Mouse (Mus musculus) cerebellum, adult 18-20 months (tissue): Measurements from ENCODE around the gene Lysmd4.
A peak's percentile ranks its signal among the peaks of the same experiment; 100 is the strongest.
"Not testable (repeated sequence)": the region's sequence is repeated elsewhere in the genome, so short reads cannot be mapped to it uniquely, and the experiment has no call there.

ENCODE experiments used
- DNase-seq, 2 experiments: peaks; one replicate each; pipeline ENCODE4 v3.0.0; 2021

Gene Lysmd4

DNA sequence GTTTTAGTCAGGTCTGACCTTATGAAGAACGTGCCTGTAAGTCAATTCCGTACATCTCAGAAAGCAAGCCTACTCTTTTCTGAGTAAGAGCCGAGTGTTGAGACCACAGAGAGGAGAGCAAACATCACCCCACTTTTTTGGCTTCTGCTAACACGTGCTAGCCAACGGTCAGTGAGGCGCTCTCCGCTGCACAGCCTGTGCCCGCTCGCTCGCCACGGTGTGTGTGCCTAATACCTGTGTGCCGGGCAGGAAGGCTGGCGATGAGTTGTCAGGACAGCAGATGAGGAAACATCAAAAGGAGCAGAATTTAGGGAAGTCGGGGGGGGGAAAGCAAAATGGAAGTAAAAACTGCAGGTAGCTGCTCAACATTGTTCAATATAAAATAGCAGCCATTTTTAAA is 10.2 kb downstream of the Lysmd4 start:
- no peak for DNase-seq

DNA sequence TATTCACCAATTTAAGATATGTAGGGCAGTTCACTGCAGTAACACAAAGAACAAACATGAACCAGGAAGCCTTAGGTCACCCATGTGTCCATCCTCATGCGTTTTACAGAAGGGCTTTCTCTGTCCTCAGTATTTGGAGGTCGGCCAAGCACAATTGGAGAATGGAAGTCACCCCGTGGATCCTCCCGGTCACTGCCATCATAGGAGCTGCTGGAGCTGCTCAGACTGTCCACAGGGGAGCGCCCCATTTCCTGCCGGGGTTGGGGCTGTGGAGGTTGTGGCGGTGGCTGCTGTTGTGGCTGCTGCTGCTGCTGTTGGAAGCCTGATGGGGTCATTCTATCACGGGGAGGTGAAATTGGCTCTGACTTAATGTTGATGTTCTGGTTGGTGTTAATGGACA is 12.5 kb downstream of the Lysmd4 start:
- DNase-seq, result peak; percentile 45 to 47

DNA sequence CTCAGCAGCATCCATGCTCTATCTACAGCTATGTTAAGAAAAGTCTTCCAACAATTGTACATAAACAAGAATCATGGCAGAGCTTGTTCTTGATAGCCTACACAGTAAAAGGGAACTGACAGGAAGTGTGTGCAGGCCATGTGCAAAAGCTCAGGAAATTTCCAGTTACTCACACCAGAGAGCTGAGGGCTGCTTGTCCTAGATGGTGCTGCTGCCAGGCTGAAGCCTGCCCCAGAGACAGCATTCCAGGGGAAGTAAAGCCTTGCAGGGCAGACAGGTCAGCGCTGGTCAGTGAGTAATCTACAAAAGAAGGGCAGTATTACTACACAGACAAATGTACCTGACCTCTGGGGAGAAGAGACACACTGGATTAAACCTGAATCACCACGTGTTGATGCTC is 14.0 kb downstream of the Lysmd4 start:
- no peak for DNase-seq

DNA sequence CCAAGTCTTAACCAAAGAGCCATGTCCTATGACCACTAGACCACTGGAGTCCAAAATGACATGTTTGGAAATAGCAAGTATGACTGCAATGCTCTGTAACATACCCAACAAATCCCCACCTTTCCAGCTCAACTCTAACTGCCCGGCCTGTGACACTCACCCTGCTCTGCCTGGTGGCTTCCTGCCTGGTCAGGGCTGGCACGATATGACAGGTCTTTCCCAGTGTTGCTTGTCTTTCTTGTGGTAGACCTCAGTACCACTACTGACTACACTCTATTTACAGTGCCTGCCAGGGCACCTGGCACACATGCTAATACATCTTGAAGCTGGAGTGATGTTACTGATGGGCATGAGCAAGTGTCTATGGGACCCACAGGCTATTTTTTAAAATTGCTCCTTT is 15.4 kb downstream of the Lysmd4 start:
- DNase-seq, result no peak

DNA sequence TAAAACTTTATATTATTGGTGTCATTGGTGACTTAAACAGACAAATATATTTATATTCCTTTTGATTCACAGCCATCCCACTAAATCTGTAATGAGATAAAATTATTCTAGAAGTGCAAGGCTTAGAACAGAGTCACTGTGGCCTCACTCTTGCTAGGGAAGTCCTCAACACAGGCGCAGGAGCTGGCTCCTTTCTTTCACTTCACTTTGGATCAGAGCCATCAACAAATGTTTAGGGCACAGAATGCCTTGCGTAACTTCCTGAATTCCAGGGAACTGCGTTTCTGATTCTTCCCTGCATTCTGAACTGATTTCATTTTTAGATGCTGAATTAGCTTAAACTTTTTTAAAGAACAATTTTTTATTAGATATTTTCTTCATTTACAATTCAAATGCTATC is 19.6 kb downstream of the Lysmd4 start:
- no peak for DNase-seq

DNA sequence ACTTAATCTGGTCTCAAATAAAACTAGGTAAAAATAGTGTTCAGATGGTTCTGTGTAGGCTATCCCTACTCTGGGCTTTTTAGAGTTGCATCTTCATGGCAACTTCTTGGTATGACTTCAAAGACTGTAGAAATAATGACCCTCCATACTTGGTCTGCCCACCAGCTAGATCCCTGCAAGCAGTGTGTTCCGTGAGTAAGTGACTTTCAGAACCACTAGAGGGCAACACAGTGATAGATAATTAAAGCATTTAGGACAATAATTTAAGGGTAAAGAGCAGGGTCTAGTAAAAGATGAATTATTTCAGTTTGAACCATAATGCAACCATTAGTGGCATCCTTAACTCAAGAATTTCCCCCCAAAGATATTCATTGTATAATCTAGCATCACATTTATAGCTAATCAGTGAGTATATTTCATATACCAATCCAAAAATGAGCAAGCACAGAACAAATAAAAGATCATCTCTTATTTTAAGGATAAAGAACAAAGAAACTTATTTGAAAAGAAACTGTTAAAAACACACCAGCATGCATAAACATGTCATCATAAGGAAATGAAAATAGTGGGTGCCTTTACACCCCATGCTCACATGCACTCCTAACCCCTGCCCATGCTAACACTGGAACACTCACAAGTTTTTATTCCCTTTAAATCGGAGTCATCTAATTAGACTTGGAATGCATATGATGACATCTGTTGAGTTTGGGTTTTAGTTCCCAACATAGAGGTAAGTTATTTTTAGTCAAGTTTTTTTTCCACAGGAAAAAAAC is 21.0 kb downstream of the Lysmd4 start:
- DNase-seq, result peak in 1 of 2 experiments; percentile 43

DNA sequence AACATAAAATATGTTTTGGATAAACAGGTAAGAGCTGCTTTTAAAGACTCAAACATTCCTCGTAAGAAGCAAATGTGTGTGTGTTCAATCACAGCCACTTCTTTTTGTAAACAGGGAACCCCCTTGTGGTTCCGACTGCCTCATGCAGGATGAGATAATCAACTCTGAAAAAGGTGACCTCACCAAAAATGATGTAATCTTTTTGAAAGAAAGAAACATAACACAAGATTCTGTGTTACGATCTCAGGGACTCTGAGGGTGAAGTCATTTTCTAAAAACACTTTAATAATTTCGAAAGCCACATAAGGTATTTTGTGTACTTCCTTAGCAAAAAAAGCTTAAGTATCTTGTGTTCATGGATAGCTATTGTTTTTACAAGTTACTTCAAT is 21.5 kb downstream of the Lysmd4 start:
- no peak for DNase-seq

DNA sequence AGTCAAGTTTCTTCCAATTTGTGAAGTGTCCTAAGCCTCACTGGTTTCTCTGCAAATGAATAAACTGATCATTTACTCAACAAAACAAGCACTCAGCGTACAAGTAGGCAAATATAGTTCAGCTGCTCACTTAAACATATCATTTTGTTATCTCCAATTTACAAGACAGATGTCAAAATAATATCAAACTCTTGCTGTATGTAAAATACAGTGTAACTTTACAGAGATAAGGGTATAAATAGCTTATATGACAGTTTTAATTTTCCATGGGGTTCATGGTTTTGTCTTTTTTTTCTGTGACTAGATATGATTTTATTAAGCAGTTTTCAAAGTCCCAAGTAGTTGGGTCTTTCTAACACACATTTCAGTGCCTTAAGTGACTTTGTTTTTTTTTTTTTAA is 22.9 kb downstream of the Lysmd4 start:
- DNase-seq, result no peak

DNA sequence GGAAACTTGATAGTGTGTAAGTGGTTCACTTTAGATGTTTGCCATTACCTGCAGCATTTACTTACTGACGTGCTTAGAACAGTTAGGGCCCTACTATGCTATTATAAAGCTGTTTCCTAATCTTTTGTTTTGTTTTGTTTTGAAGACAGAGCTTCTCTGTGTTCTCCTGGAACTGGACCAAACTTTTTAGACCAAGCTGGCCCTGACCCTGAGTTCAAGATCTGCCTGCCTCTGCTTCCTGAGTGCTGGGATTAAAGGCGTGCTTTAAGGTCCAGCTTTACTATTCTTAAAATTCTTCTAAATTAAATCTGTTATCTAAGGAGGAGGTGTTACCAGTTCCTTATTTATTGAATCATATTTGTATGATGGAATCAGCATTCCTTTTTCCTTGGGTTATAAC is 23.7 kb downstream of the Lysmd4 start:
- DNase-seq, result no peak

DNA sequence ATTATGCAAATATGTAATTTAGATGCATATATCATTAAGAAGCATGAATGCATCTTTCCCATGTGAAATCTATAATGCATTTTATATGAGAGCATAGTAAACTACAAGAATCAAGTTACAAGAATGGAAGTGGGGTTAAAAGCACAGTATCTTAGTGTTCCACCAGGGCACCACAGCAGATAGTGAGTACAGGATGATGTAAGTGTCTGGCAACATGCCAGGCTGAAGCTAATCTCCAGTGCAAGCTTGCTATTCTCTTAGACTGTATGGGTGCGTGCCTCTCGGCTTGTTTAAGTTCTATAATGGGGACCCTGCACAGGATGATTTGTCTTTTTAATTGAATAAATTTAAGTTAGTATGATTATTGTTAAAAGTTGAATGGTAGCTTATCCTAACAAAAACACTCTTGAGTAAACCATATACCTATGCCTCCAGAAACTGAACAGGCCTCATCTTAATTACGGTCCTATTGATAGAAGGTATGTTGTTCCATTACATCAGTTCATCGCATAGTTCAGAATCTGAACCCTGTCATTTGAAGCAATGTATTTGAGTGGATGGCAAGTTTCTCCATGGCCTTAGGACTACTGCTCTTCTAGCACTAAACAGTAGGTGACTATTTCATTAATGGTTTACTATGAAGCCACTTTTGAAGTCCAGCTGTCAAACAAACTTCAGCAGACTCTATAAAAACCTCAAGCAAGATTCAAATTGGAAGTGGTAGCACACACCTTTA is 37.7 kb downstream of the Lysmd4 start:
- DNase-seq, result peak; percentile 77 to 78

DNA sequence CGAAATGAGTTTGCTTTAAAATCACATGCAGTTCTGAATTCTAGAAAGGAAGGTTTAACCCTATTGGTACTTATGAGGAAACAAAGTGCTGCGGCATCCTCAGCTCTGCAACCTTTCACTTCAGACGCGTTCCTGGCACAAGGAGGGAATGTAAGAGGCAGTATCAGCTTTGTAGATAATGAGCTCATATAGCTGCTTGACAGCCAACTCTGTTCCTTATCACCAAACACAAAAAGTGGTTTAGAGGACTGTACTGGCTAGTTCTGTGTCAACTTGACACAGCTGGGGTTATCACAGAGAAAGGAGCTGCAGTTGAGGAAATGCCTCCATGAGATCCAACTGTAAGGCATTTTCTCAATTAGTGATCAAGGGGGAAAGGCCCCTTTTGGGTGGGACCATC is 48.1 kb downstream of the Lysmd4 start:
- not testable (repeated sequence) for DNase-seq

DNA sequence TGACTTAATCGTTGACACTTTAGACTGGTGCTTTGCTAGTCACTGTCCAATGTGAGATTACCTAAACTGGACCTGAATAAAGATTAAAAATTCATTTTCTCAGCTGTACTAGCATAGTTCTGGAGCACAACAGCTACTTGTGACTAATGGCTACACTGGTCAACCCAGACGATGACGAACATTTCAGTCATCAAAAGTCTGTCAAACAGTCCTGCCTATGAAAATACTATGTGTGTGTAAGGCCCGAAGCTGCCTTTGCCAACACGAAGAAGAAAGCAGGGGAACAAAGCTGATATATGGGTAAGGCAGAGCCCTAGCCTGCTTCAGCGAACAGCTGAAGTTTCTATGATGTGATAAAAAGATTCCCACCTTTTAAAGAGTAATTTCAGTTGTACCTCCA is 61.2 kb downstream of the Lysmd4 start:
- DNase-seq, result no peak

DNA sequence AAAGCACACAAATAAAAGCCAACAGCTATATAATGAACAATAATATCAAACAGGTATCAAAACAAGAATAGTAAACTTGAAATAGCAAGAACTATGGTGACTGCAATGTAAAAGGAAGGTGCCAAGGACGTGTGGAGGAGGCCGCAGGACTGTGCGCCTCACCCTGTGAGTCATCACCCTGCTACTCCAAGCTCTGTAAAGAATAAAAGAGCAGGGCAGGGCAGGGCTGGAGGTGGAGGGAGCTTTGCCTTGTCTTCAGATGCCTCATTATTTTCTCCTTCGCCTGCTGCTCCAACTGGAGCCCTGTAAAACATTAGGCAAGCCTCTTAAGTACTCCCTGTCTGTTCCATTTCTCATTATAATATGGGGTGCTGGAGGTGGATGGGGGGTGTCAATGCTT is 65.1 kb downstream of the Lysmd4 start:
- no peak for DNase-seq

DNA sequence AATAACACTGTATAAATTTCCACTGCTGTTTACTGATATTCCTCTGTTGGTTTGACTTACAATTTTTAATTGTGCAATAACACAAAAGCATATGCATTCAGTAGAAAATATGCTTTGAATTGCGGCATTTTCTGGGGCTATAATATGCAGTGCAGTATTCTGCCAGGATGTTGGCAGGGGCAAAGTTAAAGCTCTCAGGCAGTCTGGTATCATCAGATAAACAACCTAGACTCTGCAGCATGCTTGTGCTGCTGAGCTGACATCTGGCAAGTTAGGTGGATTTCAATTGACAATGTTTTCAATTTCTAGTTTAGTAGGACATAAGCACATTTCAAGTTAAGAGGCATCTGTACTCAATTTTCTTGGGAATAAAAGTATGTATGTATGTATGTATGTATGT is 69.0 kb downstream of the Lysmd4 start:
- no peak for DNase-seq

DNA sequence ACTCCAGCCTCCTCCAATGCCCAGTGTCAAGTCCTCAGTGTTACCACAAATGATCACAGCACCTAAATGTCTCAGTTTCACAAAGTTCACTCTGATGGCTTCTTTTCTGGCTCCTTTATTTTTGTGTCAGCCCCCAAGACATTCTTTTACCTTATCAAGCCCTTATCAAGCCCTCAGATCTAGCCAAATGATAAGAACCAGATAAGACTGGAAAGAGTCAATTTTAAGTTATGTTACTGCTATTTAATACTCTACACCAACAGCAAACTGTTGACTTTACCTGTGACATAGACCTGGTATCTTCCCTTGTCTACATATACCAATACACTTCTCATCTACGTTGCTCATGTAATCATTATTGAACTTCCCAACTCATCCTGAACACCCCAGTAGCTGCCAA is 74.1 kb downstream of the Lysmd4 start:
- DNase-seq, result no peak

DNA sequence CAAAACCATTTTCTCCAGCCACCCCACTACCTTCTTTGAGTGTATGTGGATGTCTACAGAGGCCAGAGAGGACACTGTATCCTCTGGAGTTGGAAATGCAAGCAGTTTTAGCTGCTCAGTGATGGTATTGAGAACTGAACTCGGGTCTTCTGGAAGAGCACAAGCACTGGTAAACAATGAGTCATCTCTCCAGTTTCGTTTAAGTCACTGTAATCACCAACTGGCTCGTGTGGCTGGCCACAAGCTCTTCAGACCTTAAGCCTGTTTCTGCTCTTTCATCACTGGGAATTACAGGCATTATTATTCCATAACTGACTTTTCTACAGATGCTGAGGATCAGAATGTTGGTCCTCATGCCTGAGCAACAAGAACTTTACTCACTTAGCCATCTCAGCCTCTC is 82.6 kb downstream of the Lysmd4 start:
- DNase-seq, result no peak

DNA sequence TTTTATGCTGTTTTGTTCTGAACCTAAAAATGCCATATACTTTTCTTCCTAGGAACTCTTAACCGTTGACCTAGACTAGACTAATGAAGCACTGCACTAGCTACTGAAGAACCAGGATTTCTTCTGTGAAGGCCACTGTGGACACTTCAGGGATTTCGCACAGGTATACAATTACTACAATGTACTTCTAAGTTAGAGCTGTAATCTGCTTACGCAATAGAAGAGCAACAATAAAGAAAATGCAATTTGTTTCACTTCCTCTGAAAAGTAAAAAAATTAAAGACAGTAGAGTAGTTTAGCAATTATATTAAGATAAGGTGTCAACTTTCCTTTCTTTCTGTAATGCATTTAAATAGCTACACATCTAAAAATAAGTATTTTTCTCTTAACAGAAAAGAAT is 84.7 kb downstream of the Lysmd4 start:
- no peak for DNase-seq

DNA sequence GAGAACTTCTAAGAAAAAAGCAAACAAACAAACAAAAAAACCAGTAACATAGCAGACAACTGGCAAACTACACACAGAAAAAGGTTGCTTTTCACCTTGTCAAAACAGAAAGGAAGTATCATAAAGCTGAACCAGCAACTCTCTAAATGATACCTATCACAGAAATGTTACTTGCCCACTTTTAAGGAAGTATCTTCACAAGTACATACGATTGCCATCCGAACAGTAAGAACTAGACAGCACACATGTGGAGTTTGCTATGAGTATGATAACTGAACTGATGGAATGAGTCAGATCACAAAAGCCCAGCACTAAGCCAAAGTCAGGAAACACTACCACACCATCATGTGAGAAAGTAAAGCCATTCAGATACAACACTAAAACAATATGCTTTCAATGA is 85.8 kb downstream of the Lysmd4 start:
- no peak for DNase-seq

DNA sequence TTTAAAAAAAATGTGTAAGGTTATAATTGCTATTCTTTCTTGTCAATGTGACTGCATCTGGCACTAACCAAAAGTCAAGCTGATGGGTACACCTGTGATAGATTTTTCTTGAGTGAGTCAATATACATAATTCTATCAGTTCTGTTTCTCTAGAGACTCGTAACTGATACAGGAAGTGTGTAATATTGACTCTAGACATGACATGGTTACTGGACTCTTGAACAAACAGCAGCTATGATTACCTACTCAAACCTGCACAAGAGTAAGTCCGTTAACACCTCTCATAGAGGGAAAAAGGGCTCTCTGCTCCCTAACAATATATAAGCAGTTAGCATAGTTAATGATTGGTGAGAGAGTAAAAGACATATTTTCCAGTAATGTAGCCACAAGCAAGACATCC is 87.8 kb downstream of the Lysmd4 start:
- no peak for DNase-seq

DNA sequence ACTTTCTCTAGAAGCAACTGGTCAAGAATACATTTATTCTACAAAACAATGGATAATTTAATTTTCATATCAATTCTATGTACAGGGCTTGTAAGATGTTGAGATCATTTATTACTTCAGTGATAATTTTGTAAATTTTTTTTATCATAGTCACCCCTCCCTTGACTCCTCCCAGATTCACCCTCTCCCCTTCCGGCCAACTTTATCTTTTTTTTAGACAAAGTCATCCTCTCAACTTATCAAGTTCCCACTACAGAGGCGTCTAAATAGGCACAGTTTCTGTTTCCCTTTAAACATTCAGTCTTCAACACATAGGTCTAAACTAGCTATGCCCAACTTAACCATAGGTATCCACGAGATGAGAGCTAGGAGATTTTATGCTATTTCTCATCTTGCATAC is 90.9 kb downstream of the Lysmd4 start:
- DNase-seq, result no peak

DNA sequence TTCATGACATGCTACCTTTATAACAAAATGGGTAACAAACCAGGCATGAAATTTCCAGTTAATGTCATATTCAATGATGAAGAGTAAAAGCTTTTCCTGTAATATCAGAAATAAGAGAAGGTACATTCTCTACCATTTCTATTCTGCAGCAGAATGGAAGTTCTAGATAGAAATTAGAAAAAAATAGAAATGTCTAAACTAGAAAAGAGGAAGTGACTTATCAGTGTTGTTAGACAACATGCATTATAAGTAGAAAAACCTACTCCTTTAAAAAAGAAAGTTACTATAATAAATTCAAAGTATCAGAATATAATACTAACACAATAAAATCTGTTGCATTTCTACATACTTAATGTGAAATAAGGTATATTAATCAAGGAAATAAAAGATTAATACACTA is 96.4 kb downstream of the Lysmd4 start:
- no peak for DNase-seq

DNA sequence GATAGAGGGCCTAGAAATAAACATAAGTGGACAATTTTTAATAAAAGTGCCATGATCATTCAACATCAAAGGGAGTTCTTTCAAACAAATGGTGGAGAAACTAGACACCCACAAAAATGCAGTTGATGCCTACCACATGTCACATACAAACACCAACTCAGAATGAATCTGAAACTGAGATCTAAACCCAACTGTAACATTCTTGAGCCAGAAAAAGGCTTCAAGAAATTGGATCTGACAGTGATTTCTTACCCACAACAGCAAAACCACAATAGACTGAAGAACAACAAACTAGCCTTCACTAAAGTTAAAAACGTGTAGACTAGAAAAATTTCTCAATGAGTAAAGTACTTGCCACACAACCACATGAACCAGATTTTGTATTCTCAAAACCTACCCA is 98.0 kb downstream of the Lysmd4 start:
- no peak for DNase-seq

DNA sequence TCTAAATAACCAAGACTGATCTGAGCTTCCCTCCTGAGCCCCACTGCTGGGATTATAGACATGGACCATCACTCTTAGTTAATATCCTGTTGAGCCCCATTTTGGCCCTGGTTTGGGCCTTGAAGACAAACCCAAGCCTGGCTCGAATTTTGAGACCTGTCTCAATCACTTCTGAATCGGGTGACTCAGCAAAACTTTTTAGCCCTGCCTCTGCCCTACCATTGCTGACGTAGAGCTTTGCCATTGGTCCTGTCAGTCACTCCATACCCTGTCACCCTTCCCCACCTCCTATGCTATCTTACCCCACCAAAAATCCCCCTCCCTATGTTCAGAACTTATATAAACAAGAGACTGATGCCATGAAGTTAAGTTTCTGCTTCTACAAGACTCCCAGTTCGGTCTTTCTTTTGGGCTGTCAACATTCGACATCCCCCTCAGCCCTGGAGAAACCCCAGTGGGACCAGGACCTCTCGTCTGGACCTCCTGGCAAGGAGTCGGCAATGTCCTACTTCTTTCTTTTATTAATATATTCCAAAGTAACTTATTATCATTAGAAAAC is 119.8 kb downstream of the Lysmd4 start:
- DNase-seq, result no peak

DNA sequence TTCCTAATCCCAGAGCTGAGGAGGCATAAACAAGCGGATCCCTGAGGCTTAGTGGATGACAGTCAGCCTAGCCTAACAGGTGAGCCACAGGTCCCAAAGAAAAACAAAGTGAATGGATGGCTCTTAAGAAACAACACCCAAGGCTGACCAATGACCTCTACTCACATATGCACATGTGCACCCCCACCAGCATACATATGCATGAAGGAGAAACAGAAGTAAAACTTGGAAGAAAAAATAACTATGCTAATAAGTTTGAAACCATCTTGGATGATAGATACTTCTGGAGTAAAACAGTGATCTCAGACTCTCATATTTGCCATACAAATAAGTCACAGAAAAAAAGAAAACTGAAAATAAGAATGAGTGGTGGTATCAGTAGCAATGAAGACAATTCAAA is 122.1 kb downstream of the Lysmd4 start:
- DNase-seq, result no peak

DNA sequence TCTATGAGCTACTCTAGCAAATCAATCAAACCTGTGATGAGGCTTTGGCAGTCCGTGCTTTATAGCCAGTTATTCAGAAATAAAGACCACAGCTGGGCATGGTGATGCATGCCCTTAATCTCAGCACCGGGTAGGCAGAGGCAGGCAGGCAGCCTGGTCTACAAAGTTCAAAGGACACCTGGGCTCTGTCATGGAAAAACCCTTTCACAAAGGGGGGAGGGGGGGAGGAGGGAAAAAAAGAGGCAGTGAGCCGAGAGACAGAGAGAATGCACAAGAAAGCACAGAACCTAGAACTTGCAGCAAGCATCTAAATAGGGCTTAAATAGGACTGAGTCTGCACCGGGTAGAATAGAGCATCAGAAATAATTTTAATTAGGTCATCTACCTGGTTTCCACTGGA is 130.6 kb downstream of the Lysmd4 start:
- DNase-seq, result no peak
